Mouse (Mus musculus): Measurements from ENCODE around the gene Acnat2.
"Not testable (repeated sequence)": the region's sequence is repeated elsewhere in the genome, so short reads cannot be mapped to it uniquely, and the experiment has no call there.

The Acnat2 gene

DNA sequence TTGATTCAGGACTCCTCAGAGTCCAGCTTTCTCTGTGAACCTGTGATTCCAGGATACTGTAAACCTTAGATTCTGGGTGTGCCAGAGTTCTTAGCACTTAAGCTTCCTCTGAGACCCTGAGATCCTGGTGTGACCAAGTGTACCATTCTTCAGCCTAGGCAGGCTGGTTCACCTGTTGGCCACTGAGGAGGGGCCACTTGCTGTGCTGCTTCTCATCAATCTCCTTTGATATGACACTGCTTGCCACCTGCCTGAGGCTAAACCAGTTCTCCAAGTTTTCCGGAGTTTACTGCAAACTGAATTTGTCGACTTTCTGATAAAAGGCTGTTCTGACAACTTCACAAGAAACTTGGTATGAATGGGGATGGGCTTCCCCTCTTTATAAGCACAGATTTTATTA is 50.9 kb downstream of the Acnat2 start:
- TF ChIP-seq NANOG (IDR thresholded peaks at IDR 0.05; ENCODE audit: borderline replicate concordance, low read length) (no peak), CTCF (conservative IDR thresholded peaks at IDR 0.05; ENCODE audit: low read length) (no peak)
- H3K27me3 ChIP-seq (ENCODE audit: insufficient read depth, low read length), result no peaks in the 10 kb centered on the region
- peaks cover 16% of the 10 kb centered on the region for H3K9me3 ChIP-seq (ENCODE audit: low read length)
- no peaks in the 10 kb centered on the region for H3K4me1 ChIP-seq (replicated peaks; ENCODE audit: low read depth, low read length)
- no peaks in the 10 kb centered on the region for H3K36me3 ChIP-seq (ENCODE audit: insufficient read depth, low read length)
- no peak overlapping the region for H3K4me3 ChIP-seq (replicated peaks; ENCODE audit: low read length)

DNA sequence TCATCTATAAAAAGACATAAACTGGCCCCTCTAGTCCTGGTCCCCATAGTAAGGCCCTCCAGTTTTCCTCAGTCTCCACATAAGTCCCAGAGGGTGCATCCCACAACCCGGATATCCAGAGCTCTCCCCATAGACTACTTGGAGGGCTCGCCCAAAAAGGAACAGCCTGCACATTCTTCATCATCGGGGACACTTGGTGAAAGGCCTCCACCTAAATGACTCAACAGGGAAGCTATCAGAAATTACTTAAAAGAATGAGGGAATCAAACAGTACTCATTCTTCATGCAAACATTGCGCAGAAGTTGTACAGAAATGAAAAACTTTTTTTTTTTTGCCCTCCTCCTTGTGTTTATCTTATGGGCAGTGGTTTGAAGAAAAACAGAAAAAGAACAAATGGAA is 57.5 kb downstream of the Acnat2 start:
- H3K36me3 ChIP-seq (ENCODE audit: insufficient read depth, low read length), result no peaks in the 10 kb centered on the region
- H3K4me3 ChIP-seq (replicated peaks; ENCODE audit: low read length), result no peak overlapping the region
- TF ChIP-seq NANOG (IDR thresholded peaks at IDR 0.05; ENCODE audit: borderline replicate concordance, low read length), result no peak
- no peak for TF ChIP-seq POU5F1 (IDR thresholded peaks at IDR 0.05; ENCODE audit: borderline replicate concordance, low read length)
- no peak for TF ChIP-seq CTCF (conservative IDR thresholded peaks at IDR 0.05; ENCODE audit: low read length)
- H3K9me3 ChIP-seq (ENCODE audit: low read length), result peaks cover 22% of the 10 kb centered on the region
- H3K27me3 ChIP-seq (ENCODE audit: insufficient read depth, low read length), result no peaks in the 10 kb centered on the region
- H3K4me1 ChIP-seq (replicated peaks; ENCODE audit: low read depth, low read length), result no peaks in the 10 kb centered on the region

DNA sequence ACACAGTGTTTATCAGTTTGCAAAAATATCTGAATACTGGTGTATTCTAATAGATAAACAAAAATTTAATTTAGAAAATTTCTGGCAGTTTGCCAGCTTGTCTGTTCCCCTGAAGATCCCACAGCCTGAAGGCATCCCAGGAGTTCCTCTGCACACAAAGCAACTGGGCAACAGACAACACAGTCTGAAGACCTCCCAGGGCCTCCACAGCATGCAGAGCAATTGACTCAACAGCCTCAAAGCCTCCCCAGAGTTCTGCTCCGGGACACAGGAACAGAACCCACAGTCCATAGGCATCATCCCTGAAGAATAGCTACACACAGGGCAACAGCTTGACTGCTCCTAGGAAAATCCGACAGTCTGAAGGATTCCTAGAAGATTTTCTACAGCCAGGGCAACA is 59.3 kb downstream of the Acnat2 start:
- TF ChIP-seq NANOG (IDR thresholded peaks at IDR 0.05; ENCODE audit: borderline replicate concordance, low read length) (no peak), CTCF (conservative IDR thresholded peaks at IDR 0.05; ENCODE audit: low read length) (no peak), POU5F1 (IDR thresholded peaks at IDR 0.05; ENCODE audit: borderline replicate concordance, low read length) (no peak)
- no peaks in the 10 kb centered on the region for H3K36me3 ChIP-seq (ENCODE audit: insufficient read depth, low read length)
- H3K4me1 ChIP-seq (replicated peaks; ENCODE audit: low read depth, low read length), result no peaks in the 10 kb centered on the region
- H3K4me3 ChIP-seq (replicated peaks; ENCODE audit: low read length), result no peak overlapping the region
- peaks cover 22% of the 10 kb centered on the region for H3K9me3 ChIP-seq (ENCODE audit: low read length)
- H3K27me3 ChIP-seq (ENCODE audit: insufficient read depth, low read length), result no peaks in the 10 kb centered on the region

- not testable (repeated sequence) for H3K4me1 ChIP-seq (replicated peaks; ENCODE audit: low read depth, low read length); H3K4me3 ChIP-seq (replicated peaks; ENCODE audit: low read length); H3K27me3 ChIP-seq (ENCODE audit: insufficient read depth, low read length); H3K36me3 ChIP-seq (ENCODE audit: insufficient read depth, low read length)
- H3K9me3 ChIP-seq (ENCODE audit: low read length), result peaks cover 22% of the 10 kb centered on the region
These were observed 60.0 kb downstream of the Acnat2 start for GRCm38 (mm10) chr4:49348001-49348400.

GRCm38 (mm10) chr4:49340091-49340490 is 67.9 kb downstream of the Acnat2 start:
- H3K27me3 ChIP-seq (ENCODE audit: insufficient read depth, low read length); H3K36me3 ChIP-seq (ENCODE audit: insufficient read depth, low read length); H3K4me1 ChIP-seq (replicated peaks; ENCODE audit: low read depth, low read length); H3K9me3 ChIP-seq (ENCODE audit: low read length); H3K4me3 ChIP-seq (replicated peaks; ENCODE audit: low read length): not testable (repeated sequence)

- H3K36me3 ChIP-seq (ENCODE audit: insufficient read depth, low read length); H3K4me3 ChIP-seq (replicated peaks; ENCODE audit: low read length); H3K27me3 ChIP-seq (ENCODE audit: insufficient read depth, low read length); H3K4me1 ChIP-seq (replicated peaks; ENCODE audit: low read depth, low read length); H3K9me3 ChIP-seq (ENCODE audit: low read length): not testable (repeated sequence)
These were observed 70.0 kb downstream of the Acnat2 start for GRCm38 (mm10) chr4:49337949-49338348.
